Mouse (Mus musculus) neural tube, embryonic 15.5 days (tissue): ENCODE results near the gene Secisbp2l. TPM values are rescaled to one million over a fixed set of nuclear protein-coding genes. Genes with fewer than 3 reads are reported as not detected.

ENCODE experiments used
- ATAC-seq: fragments of 200-750 bp; cut with Nextera tagmentation; 2 replicates; pipeline ENCODE4 v1.8.0; 2017; ENCODE audit warnings: mild to moderate bottlenecking, moderate TSS enrichment, moderate library complexity; ENCODE audit not compliant: low FRiP score
- H3K27ac ChIP-seq: fragments of 300-500 bp; sonication (generic); replicated peaks from 2 replicates; pipeline ENCODE4 v1.5.1; 2015; ENCODE audit warnings: mild to moderate bottlenecking, inconsistent platforms
- H3K27me3 ChIP-seq: fragments of 300-500 bp; sonication (generic); replicated peaks from 2 replicates; pipeline ENCODE4 v1.6.1; 2015; ENCODE audit warnings: inconsistent platforms
- H3K36me3 ChIP-seq: fragments of 300-500 bp; sonication (generic); 2 replicates; pipeline ENCODE4 v1.6.1; 2015; ENCODE audit warnings: inconsistent platforms
- H3K4me1 ChIP-seq: fragments of 300-500 bp; sonication (generic); 2 replicates; pipeline ENCODE4 v1.6.1; 2015; ENCODE audit warnings: inconsistent platforms
- H3K4me2 ChIP-seq: fragments of 300-500 bp; sonication (generic); 2 replicates; pipeline ENCODE4 v1.6.1; 2015; ENCODE audit warnings: inconsistent platforms, mild to moderate bottlenecking, moderate library complexity
- H3K4me3 ChIP-seq: fragments of 300-500 bp; sonication (generic); replicated peaks from 2 replicates; pipeline ENCODE4 v1.5.1; 2015; ENCODE audit warnings: mild to moderate bottlenecking, inconsistent platforms
- H3K9ac ChIP-seq: fragments of 300-500 bp; sonication (generic); replicated peaks from 2 replicates; pipeline ENCODE4 v1.6.1; 2015; ENCODE audit warnings: mild to moderate bottlenecking, inconsistent platforms
- H3K9me3 ChIP-seq: fragments of 300-500 bp; sonication (generic); replicated peaks from 2 replicates; pipeline ENCODE4 v1.6.1; 2016; ENCODE audit warnings: inconsistent platforms
- WGBS: fragments of 180-500 bp; shearing (Covaris S2); methylation state at CpG from one replicate; pipeline ENCODE4 v1.1.7; 2015; ENCODE audit warnings: mixed read lengths; 5-methylcytosine and 5-hydroxymethylcytosine counted together
- polyA plus RNA-seq: library from polyadenylated mRNA; unstranded; fragments of >200 nt; fragmentation: Nextera tagmentation; extraction: Ambion mirVana; gene quantifications from 2 replicates; pipeline ENCODE4 v1.2.1, GENCODE M21; 2015

Gene Secisbp2l
- polyA plus RNA-seq = 23.0 and 26.1 TPM in 2 replicates

GRCm38 (mm10) chr2:125782719-125783109 lies at the start of gene Secisbp2l:
TSS of gene Secisbp2l (minus strand) at chr2:125782870.
- peak within 1 kb of the TSS; percentile 86 for H3K9ac ChIP-seq
- WGBS = 0% methylated on average over 22 of the region's 28 CpGs

GRCm38 (mm10) chr2:125829924-125830323 lies 47.3 kb upstream of the Secisbp2l start:
- Histone ChIP-seq H3K4me2 (no peak overlapping the region), H3K27ac (no peak overlapping the region), H3K36me3 (peaks cover 37% of the 10 kb centered on the region), H3K4me3 (no peak overlapping the region), H3K27me3 (no peaks in the 10 kb centered on the region), H3K4me1 (no peaks in the 10 kb centered on the region), H3K9me3 (no peaks in the 10 kb centered on the region), H3K9ac (no peak overlapping the region)
- 97% methylated on average over 2 of the region's 2 CpGs for WGBS
- ATAC-seq = no peak

More at GRCm38 (mm10) chr2:125782719-125783109, at the start of gene Secisbp2l:
- H3K27ac ChIP-seq = peak within 1 kb of the TSS; percentile 83
- ATAC-seq = peak; percentile 97
- H3K4me2 ChIP-seq = peak within 1 kb of the TSS; percentile 67
- no peaks in the 10 kb centered on the region for H3K36me3 ChIP-seq
- peaks cover 30% of the 10 kb centered on the region for H3K4me1 ChIP-seq
- no peaks in the 10 kb centered on the region for H3K9me3 ChIP-seq
- no peaks in the 10 kb centered on the region for H3K27me3 ChIP-seq
- H3K4me3 ChIP-seq = peak within 1 kb of the TSS; percentile 90

- no peak overlapping the region for H3K4me2 ChIP-seq
- peaks cover 20% of the 10 kb centered on the region for H3K36me3 ChIP-seq
- H3K9ac ChIP-seq = no peak overlapping the region
- 92% methylated on average over 4 of the region's 4 CpGs for WGBS
- no peaks in the 10 kb centered on the region for H3K4me1 ChIP-seq
- H3K27me3 ChIP-seq = no peaks in the 10 kb centered on the region
- H3K9me3 ChIP-seq = no peaks in the 10 kb centered on the region
- ATAC-seq = no peak
- H3K27ac ChIP-seq = no peak overlapping the region
- H3K4me3 ChIP-seq = no peak overlapping the region
Measured at GRCm38 (mm10) chr2:125827898-125828297, 45.2 kb upstream of the Secisbp2l start.

GRCm38 (mm10) chr2:125826201-125826600 lies 43.5 kb upstream of the Secisbp2l start:
- Histone ChIP-seq H3K9ac (no peak overlapping the region), H3K27me3 (no peaks in the 10 kb centered on the region), H3K36me3 (peaks cover 5% of the 10 kb centered on the region; the same call in 1 of the 2 replicates), H3K4me1 (no peaks in the 10 kb centered on the region), H3K4me3 (no peak overlapping the region), H3K4me2 (no peak overlapping the region), H3K27ac (no peak overlapping the region), H3K9me3 (no peaks in the 10 kb centered on the region)
- no peak for ATAC-seq
- 34% methylated on average over 4 of the region's 4 CpGs for whole genome bisulfite sequencing

- 86% methylated on average over 4 of the region's 4 CpGs for WGBS
Measured at GRCm38 (mm10) chr2:125820397-125820796, 37.7 kb upstream of the Secisbp2l start.

GRCm38 (mm10) chr2:125813972-125814595 lies 31.4 kb upstream of the Secisbp2l start:
- H3K9ac ChIP-seq = no peak overlapping the region
- H3K4me2 ChIP-seq = no peak overlapping the region
- no peaks in the 10 kb centered on the region for H3K4me1 ChIP-seq
- no peak overlapping the region for H3K27ac ChIP-seq
- H3K36me3 ChIP-seq = no peaks in the 10 kb centered on the region
- no peak for ATAC-seq
- no peaks in the 10 kb centered on the region for H3K9me3 ChIP-seq
- no peak overlapping the region for H3K4me3 ChIP-seq
- 80% methylated on average over 9 of the region's 9 CpGs for WGBS
- H3K27me3 ChIP-seq = no peaks in the 10 kb centered on the region

More at GRCm38 (mm10) chr2:125820397-125820796, 37.7 kb upstream of the Secisbp2l start:
- Histone ChIP-seq H3K4me2 (no peak overlapping the region), H3K4me1 (no peaks in the 10 kb centered on the region), H3K4me3 (no peak overlapping the region), H3K27ac (no peak overlapping the region), H3K9me3 (no peaks in the 10 kb centered on the region), H3K36me3 (no peaks in the 10 kb centered on the region), H3K27me3 (no peaks in the 10 kb centered on the region), H3K9ac (no peak overlapping the region)
- no peak for ATAC-seq

GRCm38 (mm10) chr2:125811332-125811731 lies 28.7 kb upstream of the Secisbp2l start:
- Histone ChIP-seq H3K9ac (no peak overlapping the region), H3K36me3 (no peaks in the 10 kb centered on the region), H3K27me3 (no peaks in the 10 kb centered on the region), H3K4me2 (no peak overlapping the region), H3K9me3 (no peaks in the 10 kb centered on the region), H3K27ac (no peak overlapping the region), H3K4me3 (no peak overlapping the region), H3K4me1 (no peaks in the 10 kb centered on the region)
- no peak for ATAC-seq
- 82% methylated on average over 2 of the region's 2 CpGs for WGBS

GRCm38 (mm10) chr2:125809551-125809950 lies 26.9 kb upstream of the Secisbp2l start:
- ATAC-seq = no peak
- no peak overlapping the region for H3K27ac ChIP-seq
- no peaks in the 10 kb centered on the region for H3K4me1 ChIP-seq
- no peaks in the 10 kb centered on the region for H3K36me3 ChIP-seq
- H3K27me3 ChIP-seq = no peaks in the 10 kb centered on the region
- WGBS = 79% methylated on average over 7 of the region's 7 CpGs
- H3K9me3 ChIP-seq = no peaks in the 10 kb centered on the region; the same call in 1 of the 2 replicates
- H3K4me3 ChIP-seq = no peak overlapping the region
- H3K9ac ChIP-seq = no peak overlapping the region
- no peak overlapping the region for H3K4me2 ChIP-seq

- Histone ChIP-seq H3K27ac (no peak overlapping the region), H3K27me3 (no peaks in the 10 kb centered on the region), H3K36me3 (no peaks in the 10 kb centered on the region), H3K4me3 (no peak overlapping the region), H3K4me1 (0 out of 2 replicates have a peak, but pooled peaks cover 4% of the 10 kb centered on the region), H3K9ac (no peak overlapping the region), H3K9me3 (no peaks in the 10 kb centered on the region; the same call in 1 of the 2 replicates), H3K4me2 (no peak overlapping the region)
- 36% methylated on average over 1 of the region's 1 CpGs for WGBS
- ATAC-seq = no peak
Measured at GRCm38 (mm10) chr2:125805826-125806225, 23.2 kb upstream of the Secisbp2l start.

GRCm38 (mm10) chr2:125801947-125802346 lies 19.3 kb upstream of the Secisbp2l start:
- H3K9me3 ChIP-seq = no peaks in the 10 kb centered on the region; the same call in 1 of the 2 replicates
- no peaks in the 10 kb centered on the region for H3K36me3 ChIP-seq
- no peak overlapping the region for H3K9ac ChIP-seq
- H3K27me3 ChIP-seq = no peaks in the 10 kb centered on the region
- WGBS = 78% methylated on average over 4 of the region's 4 CpGs
- no peak overlapping the region for H3K4me3 ChIP-seq
- H3K4me1 ChIP-seq = 0 out of 2 replicates have a peak, but pooled peaks cover 5% of the 10 kb centered on the region
- no peak overlapping the region for H3K4me2 ChIP-seq
- ATAC-seq = no peak
- H3K27ac ChIP-seq = no peak overlapping the region

GRCm38 (mm10) chr2:125801038-125801437 lies 18.4 kb upstream of the Secisbp2l start:
- ATAC-seq = no peak
- H3K4me2 ChIP-seq = no peak overlapping the region
- H3K4me1 ChIP-seq = 0 out of 2 replicates have a peak, but pooled peaks cover 5% of the 10 kb centered on the region
- no peaks in the 10 kb centered on the region for H3K36me3 ChIP-seq
- H3K27me3 ChIP-seq = no peaks in the 10 kb centered on the region
- no peak overlapping the region for H3K27ac ChIP-seq
- H3K9me3 ChIP-seq = no peaks in the 10 kb centered on the region; the same call in 1 of the 2 replicates
- no peak overlapping the region for H3K4me3 ChIP-seq
- WGBS = 77% methylated on average over 8 of the region's 8 CpGs
- no peak overlapping the region for H3K9ac ChIP-seq

- Histone ChIP-seq H3K9me3 (no peaks in the 10 kb centered on the region), H3K4me2 (no peak overlapping the region), H3K36me3 (no peaks in the 10 kb centered on the region), H3K27ac (no peak overlapping the region), H3K4me3 (no peak overlapping the region), H3K4me1 (0 out of 2 replicates have a peak, but pooled peaks cover 5% of the 10 kb centered on the region), H3K9ac (no peak overlapping the region), H3K27me3 (no peaks in the 10 kb centered on the region)
- WGBS = 83% methylated on average over 4 of the region's 4 CpGs
- ATAC-seq = no peak
Measured at GRCm38 (mm10) chr2:125800428-125800827, 17.8 kb upstream of the Secisbp2l start.
